Mouse (Mus musculus): Measurements from ENCODE around the gene Pold1.

Gene Pold1

GRCm38 (mm10) chr7:44521710-44522109, 26.9 kb downstream of the Pold1 start:
- no peak for DNase-seq

DNA sequence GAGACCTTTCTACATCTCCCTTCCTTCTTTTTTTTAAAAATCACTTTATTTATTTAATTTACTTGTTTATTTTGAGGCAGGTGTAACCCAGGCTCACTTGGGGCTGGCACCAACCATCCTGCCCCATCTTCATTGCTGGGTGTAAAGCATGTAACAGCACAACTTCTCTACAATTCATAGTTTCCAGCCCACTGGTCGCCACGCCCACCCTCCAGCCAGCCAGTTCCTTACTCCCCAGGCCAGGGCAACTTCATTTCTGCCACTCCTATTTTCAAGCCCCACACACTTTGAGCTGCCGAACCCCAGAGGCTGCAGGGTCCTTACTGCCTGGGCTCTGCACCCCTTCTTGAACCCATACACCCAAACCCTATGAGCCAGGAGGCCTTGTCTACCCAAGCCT, 27.7 kb downstream of the Pold1 start:
- DNase-seq = no peak

- no peak for DNase-seq
These were observed 29.3 kb downstream of the Pold1 start for GRCm38 (mm10) chr7:44519240-44519913.

GRCm38 (mm10) chr7:44507491-44507890, 41.2 kb downstream of the Pold1 start:
- DNase-seq = no peak

- peak; percentile 64 for DNase-seq
These were observed 47.0 kb downstream of the Pold1 start for GRCm38 (mm10) chr7:44501563-44502115.

- DNase-seq = no peak
These were observed 48.6 kb downstream of the Pold1 start for GRCm38 (mm10) chr7:44500046-44500445.

DNA sequence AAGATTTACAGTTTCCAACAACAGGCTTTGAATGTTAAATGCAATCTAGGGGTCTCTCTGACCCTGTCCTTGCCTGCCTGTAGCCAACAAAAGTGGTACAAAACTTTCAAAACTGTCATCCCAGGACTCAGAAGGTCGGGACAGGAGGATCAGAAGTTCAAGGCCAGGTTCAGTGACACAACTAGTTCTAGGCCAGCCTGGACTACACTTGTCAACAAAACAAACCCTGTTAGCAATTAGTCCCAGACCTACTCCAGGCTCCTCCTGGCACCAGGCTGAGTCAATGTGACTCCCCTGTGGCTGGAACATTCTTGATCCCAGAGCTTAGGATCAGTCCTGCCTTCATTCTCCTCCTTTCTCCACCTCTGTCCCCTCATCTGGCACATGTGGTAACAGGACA, 49.7 kb downstream of the Pold1 start:
- DNase-seq = no peak

DNA sequence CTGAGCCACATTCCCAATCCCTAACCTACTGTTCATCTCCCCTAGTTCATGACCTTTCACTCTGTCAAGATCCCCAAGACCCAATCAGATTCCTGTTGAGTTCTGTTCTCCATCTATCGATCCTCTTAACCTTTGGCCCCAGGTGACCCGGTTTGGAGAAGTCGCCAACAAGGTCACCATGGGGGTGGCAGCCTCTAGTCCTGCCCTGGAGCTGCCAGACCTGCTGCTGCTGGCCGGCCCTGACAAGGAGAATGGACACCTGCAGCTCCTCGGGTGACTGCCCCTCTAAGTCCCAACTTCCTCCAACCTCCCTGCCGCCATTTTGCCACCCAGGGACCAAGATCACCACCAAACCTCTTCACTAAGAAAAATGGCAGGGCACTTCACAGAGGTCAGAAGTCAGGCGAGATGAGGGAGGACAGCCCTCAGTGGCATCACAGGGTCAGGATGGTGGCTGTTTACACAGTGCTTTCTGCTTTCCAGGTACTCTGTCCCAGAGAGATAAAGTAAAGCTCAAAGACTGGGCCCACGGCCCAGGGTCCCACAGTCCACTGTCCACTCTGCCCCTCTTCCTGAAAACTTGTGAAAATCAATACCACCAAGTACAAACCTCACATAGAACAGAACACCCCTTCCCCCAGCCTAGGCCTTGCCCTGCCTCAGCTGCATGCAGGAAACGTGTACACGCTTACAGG, 51.1 kb downstream of the Pold1 start:
- DNase-seq = peak; percentile 68

GRCm38 (mm10) chr7:44496771-44497109, 51.9 kb downstream of the Pold1 start:
- no peak for DNase-seq

DNA sequence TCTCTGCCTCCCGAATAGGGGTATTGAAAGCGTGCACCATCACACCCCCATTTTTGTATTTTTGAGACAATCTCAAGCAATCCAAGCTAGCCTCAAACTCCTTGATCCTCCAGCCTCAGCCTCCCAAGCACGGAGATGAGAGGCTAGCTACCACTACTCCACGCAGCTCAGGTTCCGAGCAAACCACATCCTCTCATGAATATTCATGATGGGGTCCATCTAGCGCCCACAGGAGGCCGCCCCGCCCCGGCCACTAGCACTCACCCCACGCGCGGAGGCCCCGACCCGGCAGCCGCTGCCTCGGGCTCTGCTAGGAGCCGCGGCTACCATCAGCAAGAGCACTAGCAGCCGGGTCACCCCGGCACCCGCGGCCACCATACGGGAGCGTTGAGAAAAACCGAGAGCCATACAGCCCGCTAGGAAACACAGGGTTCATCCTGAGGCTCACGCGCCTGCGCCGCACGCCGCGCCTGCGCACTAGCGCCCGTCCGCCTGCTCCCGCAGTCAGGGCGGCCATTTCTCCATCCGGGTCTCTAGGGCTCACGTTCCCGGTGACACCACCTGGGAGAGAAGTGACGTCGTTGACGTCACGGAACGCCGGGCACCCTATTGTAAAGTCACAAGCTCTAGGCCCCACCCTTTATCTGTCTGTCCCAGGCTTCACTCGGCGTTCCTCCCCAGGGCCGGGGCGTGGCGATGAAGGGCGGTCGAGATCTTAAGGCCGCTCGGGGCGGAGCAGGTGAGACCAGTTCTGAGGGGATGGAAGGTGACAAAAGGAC, 52.5 kb downstream of the Pold1 start, which contains the start of the genes Emc10 and Fam71e1:
Emc10 (minus strand) TSS at position 538 of the 779 bp plus-strand sequence.
Fam71e1 (plus strand) TSS at position 590 of the 779 bp plus-strand sequence.
- DNase-seq = peak; percentile 99

GRCm38 (mm10) chr7:44495086-44495485, 53.6 kb downstream of the Pold1 start:
- peak; percentile 51 for DNase-seq

DNA sequence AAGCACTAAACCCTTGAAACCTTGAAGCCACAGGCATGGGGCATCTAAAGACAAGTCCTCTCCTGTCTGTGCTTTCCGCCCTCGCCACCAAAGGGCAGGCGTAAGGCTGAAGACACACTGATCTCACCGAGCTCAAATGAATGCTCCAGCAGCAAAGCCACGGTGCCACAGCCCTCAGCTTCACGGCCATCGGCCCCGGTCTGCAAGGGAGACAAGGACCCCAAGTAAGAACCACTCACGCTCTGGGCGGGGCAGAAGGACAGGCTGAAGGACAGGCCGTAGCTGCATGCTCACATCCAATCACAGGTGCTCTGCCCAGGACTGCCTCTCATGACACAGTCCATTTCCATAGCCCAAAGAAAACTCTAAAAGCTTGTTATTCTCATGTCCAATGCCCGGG, 54.0 kb downstream of the Pold1 start:
- peak; percentile 46 for DNase-seq

GRCm38 (mm10) chr7:44492166-44492826, 56.4 kb downstream of the Pold1 start:
- DNase-seq = no peak

GRCm38 (mm10) chr7:44491391-44491790, 57.3 kb downstream of the Pold1 start:
- DNase-seq = no peak

- DNase-seq = peak; percentile 32
These were observed 58.4 kb downstream of the Pold1 start for GRCm38 (mm10) chr7:44490281-44490680.

DNA sequence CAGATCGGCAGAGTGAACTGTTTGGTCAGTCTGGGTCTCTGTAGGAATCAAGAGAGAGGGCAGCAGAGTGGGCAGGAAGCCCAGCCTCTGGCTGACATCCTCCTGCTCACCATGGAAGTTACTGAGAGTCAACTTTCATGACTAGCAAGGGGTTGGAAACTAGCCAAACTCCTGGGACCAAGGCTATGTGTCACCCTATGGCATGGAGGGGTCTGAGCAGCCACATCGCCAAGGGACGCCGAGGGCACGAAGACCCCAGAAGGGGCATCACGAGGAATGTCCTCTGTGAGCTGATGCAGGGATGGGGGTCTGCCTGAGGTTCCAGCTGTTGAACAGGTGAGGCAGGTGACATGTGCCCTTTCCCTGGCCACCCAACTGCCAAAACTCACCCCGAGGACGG, 60.1 kb downstream of the Pold1 start:
- DNase-seq = peak; percentile 33

DNA sequence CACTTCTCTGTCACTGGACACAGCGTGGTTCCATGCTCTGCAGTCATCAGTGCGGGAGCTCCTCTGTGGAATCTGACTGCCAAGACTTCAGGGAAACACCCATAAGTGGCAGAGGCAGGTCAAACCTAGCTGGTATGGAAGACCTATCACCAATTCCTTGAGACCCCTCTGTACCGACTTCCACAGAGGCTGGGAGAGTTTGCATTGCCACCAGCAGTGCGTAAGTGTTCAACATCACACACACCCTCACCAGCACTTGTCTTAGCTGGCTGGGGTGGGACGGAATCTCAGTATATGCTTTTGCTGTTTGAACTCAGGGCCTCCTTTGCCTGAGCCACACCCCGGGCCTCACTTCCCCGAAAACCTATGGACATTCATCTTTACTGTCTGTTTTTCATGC, 60.7 kb downstream of the Pold1 start:
- DNase-seq = peak; percentile 9

DNA sequence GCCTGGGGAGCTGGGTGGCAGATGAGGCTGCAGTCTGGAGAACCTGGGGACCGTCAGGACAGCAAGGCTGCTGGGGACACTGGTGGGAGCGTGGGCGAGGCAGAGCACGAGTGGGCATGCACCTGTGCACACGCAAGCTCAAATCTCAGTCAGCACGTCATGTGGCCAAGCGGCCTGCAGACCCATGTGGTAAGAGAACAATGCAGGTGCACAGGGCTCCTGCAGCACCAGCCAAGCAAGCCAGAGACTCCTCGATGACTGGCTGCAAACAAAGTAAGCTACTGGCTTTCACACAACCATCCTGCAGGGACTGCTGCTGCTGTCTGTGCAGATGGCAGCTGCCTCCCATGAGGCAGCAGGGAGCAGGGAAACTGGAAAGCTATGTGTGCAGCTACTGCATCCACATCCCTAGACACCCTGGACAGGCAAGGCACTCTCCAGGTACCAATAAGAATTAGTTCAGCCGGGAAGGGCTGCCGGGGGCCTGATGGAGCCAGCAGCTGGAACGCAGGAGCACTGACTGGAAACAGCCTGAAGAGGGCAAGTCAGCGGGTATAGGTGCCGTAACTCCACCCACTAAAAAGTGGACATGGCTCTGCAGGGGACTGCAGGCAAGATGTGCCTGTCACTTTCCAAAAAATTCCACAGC, 61.6 kb downstream of the Pold1 start:
- peak; percentile 18 for DNase-seq

DNA sequence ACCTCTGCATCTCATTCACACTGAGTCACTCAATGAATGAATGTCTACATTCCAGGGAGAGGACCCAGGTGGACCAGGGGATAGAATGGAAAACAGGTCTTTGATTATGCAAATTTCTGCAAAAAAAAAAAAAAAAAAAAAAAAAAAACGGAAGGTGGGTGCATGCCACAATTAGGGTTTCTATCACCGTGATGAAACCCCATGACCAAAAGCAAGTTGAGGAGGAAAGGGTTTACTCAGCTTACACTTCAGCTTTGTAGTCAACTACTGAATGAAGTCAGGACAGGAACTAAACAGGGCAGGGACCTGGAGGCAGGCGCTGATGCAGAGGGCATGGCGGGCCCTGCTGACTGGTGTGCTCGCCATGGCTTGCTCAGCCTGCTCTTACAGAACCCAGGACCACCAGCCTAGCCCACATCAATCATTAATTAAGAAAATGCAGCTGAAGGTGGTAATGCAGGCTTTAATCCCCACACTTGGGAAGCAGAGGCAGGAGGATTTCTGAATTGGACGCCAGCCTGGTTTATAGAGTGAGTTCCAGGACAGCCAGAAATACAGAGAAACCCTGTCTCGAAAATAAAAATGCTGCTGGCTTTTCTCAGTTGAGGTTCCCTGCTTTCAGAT, 63.0 kb downstream of the Pold1 start:
- peak; percentile 16 for DNase-seq

GRCm38 (mm10) chr7:44484841-44485571, 63.6 kb downstream of the Pold1 start:
- peak; percentile 77 for DNase-seq

- DNase-seq = peak; percentile 1
These were observed 64.5 kb downstream of the Pold1 start for GRCm38 (mm10) chr7:44484109-44484508.

Data from cerebellum, adult 11-12 months (tissue).